Mouse (Mus musculus): ENCODE results near the gene Fcho2. TPM values are rescaled to one million over a fixed set of nuclear protein-coding genes. Genes with fewer than 3 reads are reported as not detected.

The Fcho2 gene
- polyA plus RNA-seq, 1 experiment from 2014 or later = 23.5 TPM

- WGBS = 63% methylated on average over 4 of the region's 4 CpGs
- no peak for ATAC-seq (ENCODE audit: low FRiP score)
- H3K36me3 ChIP-seq (replicated peaks; ENCODE audit: control insufficient read depth, insufficient read depth) = no peaks in the 10 kb centered on the region
- H3K4me2 ChIP-seq (replicated peaks) = no peak overlapping the region
- H3K4me3 ChIP-seq (replicated peaks; ENCODE audit: low read length) = no peak overlapping the region
- no peak overlapping the region for H3K27ac ChIP-seq
- H3K9me3 ChIP-seq (ENCODE audit: control insufficient read depth, low read length) = no peaks in the 10 kb centered on the region
- DNase-seq (ENCODE audit: low spot score) = no peak
- no peaks in the 10 kb centered on the region for H3K27me3 ChIP-seq (ENCODE audit: control insufficient read depth, insufficient read depth, low read length)
- H3K4me1 ChIP-seq (replicated peaks; ENCODE audit: control insufficient read depth, insufficient read depth, low read length) = no peaks in the 10 kb centered on the region
- no peak overlapping the region for H3K9ac ChIP-seq
These were observed 135.6 kb downstream of the Fcho2 start for GRCm38 (mm10) chr13:98679631-98680041.

GRCm38 (mm10) chr13:98679230-98679629, 136.0 kb downstream of the Fcho2 start:
- Histone ChIP-seq H3K4me3 (replicated peaks; ENCODE audit: low read length) (no peak overlapping the region), H3K27me3 (ENCODE audit: control insufficient read depth, insufficient read depth, low read length) (no peaks in the 10 kb centered on the region), H3K9ac (no peak overlapping the region), H3K4me2 (replicated peaks) (no peak overlapping the region), H3K4me1 (replicated peaks; ENCODE audit: control insufficient read depth, insufficient read depth, low read length) (no peaks in the 10 kb centered on the region), H3K9me3 (ENCODE audit: control insufficient read depth, low read length) (no peaks in the 10 kb centered on the region), H3K36me3 (replicated peaks; ENCODE audit: control insufficient read depth, insufficient read depth) (no peaks in the 10 kb centered on the region), H3K27ac (no peak overlapping the region)
- WGBS = 90% methylated on average over 1 of the region's 1 CpGs
- DNase-seq (ENCODE audit: low spot score) = no peak
- no peak for ATAC-seq (ENCODE audit: low FRiP score)

GRCm38 (mm10) chr13:98673922-98674321, 141.3 kb downstream of the Fcho2 start:
- H3K9ac ChIP-seq = no peak overlapping the region
- no peaks in the 10 kb centered on the region for H3K36me3 ChIP-seq (replicated peaks; ENCODE audit: control insufficient read depth, insufficient read depth)
- DNase-seq (ENCODE audit: low spot score) = no peak
- no peak for ATAC-seq (ENCODE audit: low FRiP score)
- no peak overlapping the region for H3K27ac ChIP-seq
- 75% methylated on average over 4 of the region's 4 CpGs for WGBS
- no peak overlapping the region for H3K4me2 ChIP-seq (replicated peaks)
- H3K4me1 ChIP-seq (replicated peaks; ENCODE audit: control insufficient read depth, insufficient read depth, low read length) = no peaks in the 10 kb centered on the region
- no peaks in the 10 kb centered on the region for H3K9me3 ChIP-seq (ENCODE audit: control insufficient read depth, low read length)
- H3K4me3 ChIP-seq (replicated peaks; ENCODE audit: low read length) = no peak overlapping the region
- H3K27me3 ChIP-seq (ENCODE audit: control insufficient read depth, insufficient read depth, low read length) = no peaks in the 10 kb centered on the region

Other genes starting within 250 kb of the Fcho2 start
- gene Tmem174, start 178.0 kb downstream of the Fcho2 start, polyA plus RNA-seq (2014; fragmentation: Nextera tagmentation; extraction: Ambion mirVana) = not detected in 2 replicates
- not detected in 2 replicates for gene Tmem171, start 120.6 kb downstream of the Fcho2 start, polyA plus RNA-seq (2014; fragmentation: Nextera tagmentation; extraction: Ambion mirVana)
- 47.9 and 50.0 TPM in 2 replicates for gene Tnpo1, start 110.9 kb upstream of the Fcho2 start, polyA plus RNA-seq (2014; fragmentation: Nextera tagmentation; extraction: Ambion mirVana)
- gene 1700024P04Rik, start 169.1 kb upstream of the Fcho2 start, polyA plus RNA-seq (2014; fragmentation: Nextera tagmentation; extraction: Ambion mirVana) = not detected in 2 replicates

All from hindbrain, embryonic 14.5 days (tissue).